Mouse (Mus musculus) embryonic facial prominence, embryonic 11.5 days (tissue): ENCODE measurements at regions not wholly inside any gene's neighbourhood (a gene's known extent, or its start where the extent isn't known, plus 50 kb on each side); places are given as distances from the start of the nearest gene placed in this dataset.

Source experiments
- ATAC-seq: fragments of 200-750 bp; cut with Nextera tagmentation; replicated peaks from 2 replicates; pipeline ENCODE4 v1.8.0; 2017; ENCODE audit warnings: low read depth; ENCODE audit not compliant: insufficient number of reproducible peaks, low FRiP score, low TSS enrichment
- DNase-seq: peaks from one replicate; pipeline ENCODE4 v3.0.0-alpha.2; 2015; ENCODE audit warnings: low spot score
- H3K27ac ChIP-seq: fragments of 300-500 bp; sonication (generic); replicated peaks from 2 replicates; pipeline ENCODE4 v1.5.1; 2014; ENCODE audit warnings: mild to moderate bottlenecking, low read depth, low read length, control low read depth
- H3K27me3 ChIP-seq: fragments of 300-500 bp; sonication (generic); 2 replicates; pipeline ENCODE4 v1.6.1; 2014; ENCODE audit warnings: mild to moderate bottlenecking, low read length, moderate library complexity, mixed read lengths; ENCODE audit not compliant: control insufficient read depth, insufficient read depth
- H3K36me3 ChIP-seq: fragments of 300-500 bp; sonication (generic); replicated peaks from 2 replicates; pipeline ENCODE4 v1.6.1; 2014; ENCODE audit warnings: low read depth, mild to moderate bottlenecking, low read length, moderate library complexity, mixed read lengths; ENCODE audit not compliant: control insufficient read depth, insufficient read depth
- H3K4me1 ChIP-seq: fragments of 300-500 bp; sonication (generic); 2 replicates; pipeline ENCODE4 v1.6.1; 2014; ENCODE audit warnings: low read length, mixed read lengths; ENCODE audit not compliant: control insufficient read depth, insufficient read depth
- H3K4me2 ChIP-seq: fragments of 300-500 bp; sonication (generic); 2 replicates; pipeline ENCODE4 v1.6.1; 2014; ENCODE audit warnings: low read depth, mild to moderate bottlenecking, control low read depth, low read length, moderate library complexity
- H3K4me3 ChIP-seq: fragments of 300-500 bp; sonication (generic); 2 replicates; pipeline ENCODE4 v1.5.1; 2014; ENCODE audit warnings: low read depth, low read length, control low read depth
- H3K9ac ChIP-seq: fragments of 300-500 bp; sonication (generic); replicated peaks from 2 replicates; pipeline ENCODE4 v1.6.1; 2014; ENCODE audit warnings: mild to moderate bottlenecking, control low read depth, low read length
- H3K9me3 ChIP-seq: fragments of 300-500 bp; sonication (generic); replicated peaks from 2 replicates; pipeline ENCODE4 v1.6.1; 2016; ENCODE audit warnings: mild to moderate bottlenecking, low read length, inconsistent platforms, mixed read lengths; ENCODE audit not compliant: control insufficient read depth
- WGBS: fragments of 180-500 bp; shearing (Covaris S2); extraction: QIAGEN DNeasy Blood & Tissue Kit; methylation state at CpG from one replicate; pipeline ENCODE4 v1.1.7; 2014; 5-methylcytosine and 5-hydroxymethylcytosine counted together

DNA sequence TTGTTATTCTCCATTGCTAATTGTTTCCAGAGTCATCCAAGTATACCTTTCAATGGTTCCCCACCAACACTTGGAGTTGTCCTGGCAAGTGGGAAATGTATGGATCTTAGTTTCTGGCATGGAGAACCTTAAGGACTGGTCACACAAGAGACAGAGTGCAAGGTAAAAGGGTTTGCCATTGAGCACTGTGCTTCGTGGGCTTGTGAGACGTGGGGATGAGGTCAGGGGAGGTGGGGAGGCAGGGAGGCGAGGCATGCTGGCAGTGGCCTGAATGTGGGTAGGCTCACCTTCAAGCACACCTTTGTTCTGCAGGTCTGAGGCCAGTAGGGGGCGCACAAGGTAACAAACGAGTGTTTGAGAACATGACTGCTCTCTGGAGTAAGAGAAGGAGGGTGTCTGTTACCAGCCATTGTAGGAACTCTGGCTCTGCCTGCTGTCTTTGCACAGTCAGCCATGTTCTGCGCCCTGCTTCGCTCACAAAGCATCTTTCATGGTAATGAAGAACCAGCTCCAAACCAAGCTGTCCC, 612.0 kb downstream of the Bcl11a start:
- ATAC-seq (no peak), DNase-seq (peak; percentile 74)
- H3K4me3 ChIP-seq, result no peak overlapping the region
- no peak overlapping the region for H3K9ac ChIP-seq
- no peak overlapping the region for H3K4me2 ChIP-seq
- H3K27ac ChIP-seq, result no peak overlapping the region
- 40% methylated on average over 7 of the region's 7 CpGs for WGBS
- no peaks in the 10 kb centered on the region for H3K9me3 ChIP-seq
- H3K4me1 ChIP-seq, result no peaks in the 10 kb centered on the region
- H3K36me3 ChIP-seq, result no peaks in the 10 kb centered on the region
- H3K27me3 ChIP-seq, result no peaks in the 10 kb centered on the region

DNA sequence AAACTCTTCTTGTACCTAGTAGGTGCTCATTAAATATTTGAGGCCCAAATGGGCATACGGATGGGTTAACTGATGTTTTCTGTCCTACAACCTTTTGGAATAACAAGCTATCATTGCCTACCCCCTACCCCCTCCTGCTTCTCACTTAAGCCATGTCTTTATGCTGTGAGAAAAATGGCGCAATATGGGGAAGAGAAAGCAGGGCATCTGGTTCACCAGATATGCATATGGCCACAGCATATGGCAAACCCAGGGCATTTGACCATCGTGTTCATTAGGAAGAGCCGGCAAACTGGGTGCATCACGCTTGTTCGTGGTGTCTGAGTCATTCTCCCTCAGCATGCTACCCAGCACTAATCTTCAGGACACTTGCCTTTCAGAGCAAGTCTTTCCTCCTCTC, 616.1 kb downstream of the Bcl11a start:
- Histone ChIP-seq H3K4me2 (no peak overlapping the region), H3K4me1 (no peaks in the 10 kb centered on the region), H3K9me3 (no peaks in the 10 kb centered on the region), H3K4me3 (no peak overlapping the region), H3K27me3 (no peaks in the 10 kb centered on the region), H3K36me3 (no peaks in the 10 kb centered on the region), H3K9ac (no peak overlapping the region), H3K27ac (no peak overlapping the region)
- ATAC-seq (no peak), DNase-seq (no peak)
- WGBS, result 88% methylated on average over 6 of the region's 6 CpGs

DNA sequence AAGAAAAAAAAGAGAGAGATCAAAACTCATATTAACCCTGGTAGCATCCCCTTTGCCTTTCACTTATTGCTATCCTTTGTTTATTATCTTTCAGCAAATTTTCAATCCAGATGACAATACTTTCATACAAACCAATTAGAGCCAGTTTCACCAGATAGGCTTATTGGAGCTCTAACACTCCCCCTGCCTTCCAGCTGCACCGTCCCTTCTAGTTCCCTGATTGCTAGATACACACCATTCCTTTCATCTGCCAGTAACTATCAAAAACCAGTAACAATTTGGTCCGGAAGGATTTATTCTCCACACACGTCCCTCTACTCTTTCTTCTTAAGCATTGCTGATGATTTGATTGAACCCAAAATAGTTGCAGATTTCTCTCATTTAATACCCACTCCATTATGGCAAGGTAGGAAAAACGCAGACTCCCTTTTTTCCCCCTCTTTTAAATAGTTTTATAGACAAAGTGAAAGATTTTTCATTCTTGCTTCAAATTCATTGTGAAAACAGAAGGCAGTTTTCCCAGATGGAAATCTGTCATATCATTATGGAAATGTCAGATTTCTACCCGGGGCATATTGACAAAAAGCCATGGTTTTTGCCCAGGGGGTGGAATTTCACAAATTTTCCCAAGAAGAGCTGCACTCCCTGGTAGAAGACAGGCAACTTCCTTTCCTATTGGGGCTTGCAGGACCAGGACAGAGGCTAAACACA, 617.3 kb downstream of the Bcl11a start:
- WGBS, result 45% methylated on average over 5 of the region's 5 CpGs
- no peak overlapping the region for H3K27ac ChIP-seq
- no peak overlapping the region for H3K4me2 ChIP-seq
- H3K36me3 ChIP-seq, result no peaks in the 10 kb centered on the region
- ATAC-seq, result no peak
- no peak overlapping the region for H3K4me3 ChIP-seq
- no peak for DNase-seq
- H3K9ac ChIP-seq, result no peak overlapping the region
- no peaks in the 10 kb centered on the region for H3K27me3 ChIP-seq
- H3K4me1 ChIP-seq, result no peaks in the 10 kb centered on the region
- no peaks in the 10 kb centered on the region for H3K9me3 ChIP-seq

DNA sequence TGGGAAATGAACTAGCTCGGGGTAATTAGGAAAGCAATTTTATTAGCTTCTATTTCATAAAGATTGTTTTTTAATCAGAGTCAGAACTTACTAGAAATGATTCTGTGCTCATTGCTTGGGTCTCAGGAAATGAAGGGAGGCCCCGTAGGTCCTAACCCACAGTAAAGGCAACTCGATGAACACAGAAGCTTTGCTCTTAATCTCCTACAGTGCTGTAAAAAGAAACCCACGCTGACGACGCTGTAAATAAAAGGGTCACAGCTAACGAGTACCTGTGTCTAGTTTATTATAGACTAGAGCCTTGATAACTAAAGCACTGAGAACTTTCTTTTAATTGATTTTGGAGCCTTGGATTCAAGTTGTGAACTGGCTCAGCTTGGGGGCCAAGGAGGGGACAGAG, 618.7 kb downstream of the Bcl11a start:
- WGBS, result 46% methylated on average over 7 of the region's 7 CpGs
- H3K4me3 ChIP-seq, result no peak overlapping the region
- no peak overlapping the region for H3K27ac ChIP-seq
- no peaks in the 10 kb centered on the region for H3K9me3 ChIP-seq
- DNase-seq, result no peak
- H3K9ac ChIP-seq, result no peak overlapping the region
- no peak for ATAC-seq
- H3K4me1 ChIP-seq, result no peaks in the 10 kb centered on the region
- H3K36me3 ChIP-seq, result no peaks in the 10 kb centered on the region
- no peaks in the 10 kb centered on the region for H3K27me3 ChIP-seq
- H3K4me2 ChIP-seq, result no peak overlapping the region

DNA sequence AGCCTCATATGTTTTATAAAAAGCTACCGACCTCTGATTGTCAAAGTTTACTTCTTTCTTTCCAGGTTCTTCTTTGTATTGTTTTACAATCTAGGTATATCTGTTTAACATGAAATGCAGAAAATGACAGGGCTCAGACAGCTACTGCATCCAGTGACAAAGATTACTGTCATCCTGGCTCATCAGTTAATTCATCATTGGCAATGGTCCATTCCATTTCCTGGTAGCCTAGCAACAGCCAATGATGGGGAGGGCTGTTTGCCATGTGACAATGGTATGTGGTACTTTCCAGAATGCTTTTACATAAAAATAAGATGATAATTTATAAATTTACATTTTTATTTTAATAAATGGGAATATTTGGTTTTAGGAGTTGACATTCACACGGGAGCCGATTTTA, 630.9 kb downstream of the Bcl11a start:
- no peaks in the 10 kb centered on the region for H3K27me3 ChIP-seq
- no peak overlapping the region for H3K4me3 ChIP-seq
- H3K4me2 ChIP-seq, result no peak overlapping the region
- DNase-seq (no peak), ATAC-seq (no peak)
- no peaks in the 10 kb centered on the region for H3K36me3 ChIP-seq
- H3K27ac ChIP-seq, result no peak overlapping the region
- WGBS, result 92% methylated on average over 3 of the region's 3 CpGs
- H3K9me3 ChIP-seq, result no peaks in the 10 kb centered on the region
- no peaks in the 10 kb centered on the region for H3K4me1 ChIP-seq
- no peak overlapping the region for H3K9ac ChIP-seq

DNA sequence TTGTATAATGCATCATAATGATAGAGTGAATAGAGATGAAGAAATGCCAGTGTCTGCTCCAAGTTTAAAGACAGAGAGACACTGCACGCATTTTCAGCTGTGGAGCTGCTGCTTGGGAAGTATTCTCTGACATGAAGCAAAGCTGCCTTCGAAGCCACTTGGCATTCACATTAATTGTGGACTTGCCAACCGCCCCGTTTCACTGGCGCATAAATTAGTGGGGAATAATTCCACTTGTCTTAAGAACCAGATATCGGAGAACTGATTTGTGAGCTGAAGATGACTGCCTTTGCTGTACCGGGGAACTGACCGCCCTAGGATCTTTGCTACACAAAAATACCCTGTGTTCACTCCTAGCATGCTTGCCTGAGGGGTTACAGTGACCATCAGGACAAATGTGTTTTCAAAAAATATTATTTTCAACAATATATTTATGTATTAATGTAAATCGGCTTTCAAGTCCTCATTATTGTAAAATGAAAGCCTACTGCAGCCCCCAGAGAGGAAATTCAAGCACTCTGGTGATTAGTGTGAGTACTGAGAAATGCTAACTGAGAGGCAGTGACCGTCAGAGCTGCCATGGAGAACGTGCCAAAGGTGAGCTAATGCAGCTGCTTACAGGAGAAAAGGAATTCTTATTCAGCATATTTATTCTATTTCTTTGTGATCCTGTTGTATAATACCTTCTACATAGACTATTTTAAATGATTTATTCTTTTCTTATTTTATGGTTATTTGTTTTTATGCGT, 638.9 kb downstream of the Bcl11a start:
- WGBS, result 78% methylated on average over 12 of the region's 12 CpGs
- no peak overlapping the region for H3K4me2 ChIP-seq
- DNase-seq (no peak), ATAC-seq (no peak)
- H3K27ac ChIP-seq, result no peak overlapping the region
- H3K4me1 ChIP-seq, result no peaks in the 10 kb centered on the region
- no peak overlapping the region for H3K9ac ChIP-seq
- no peak overlapping the region for H3K4me3 ChIP-seq
- H3K9me3 ChIP-seq, result no peaks in the 10 kb centered on the region
- no peaks in the 10 kb centered on the region for H3K36me3 ChIP-seq
- H3K27me3 ChIP-seq, result no peaks in the 10 kb centered on the region

DNA sequence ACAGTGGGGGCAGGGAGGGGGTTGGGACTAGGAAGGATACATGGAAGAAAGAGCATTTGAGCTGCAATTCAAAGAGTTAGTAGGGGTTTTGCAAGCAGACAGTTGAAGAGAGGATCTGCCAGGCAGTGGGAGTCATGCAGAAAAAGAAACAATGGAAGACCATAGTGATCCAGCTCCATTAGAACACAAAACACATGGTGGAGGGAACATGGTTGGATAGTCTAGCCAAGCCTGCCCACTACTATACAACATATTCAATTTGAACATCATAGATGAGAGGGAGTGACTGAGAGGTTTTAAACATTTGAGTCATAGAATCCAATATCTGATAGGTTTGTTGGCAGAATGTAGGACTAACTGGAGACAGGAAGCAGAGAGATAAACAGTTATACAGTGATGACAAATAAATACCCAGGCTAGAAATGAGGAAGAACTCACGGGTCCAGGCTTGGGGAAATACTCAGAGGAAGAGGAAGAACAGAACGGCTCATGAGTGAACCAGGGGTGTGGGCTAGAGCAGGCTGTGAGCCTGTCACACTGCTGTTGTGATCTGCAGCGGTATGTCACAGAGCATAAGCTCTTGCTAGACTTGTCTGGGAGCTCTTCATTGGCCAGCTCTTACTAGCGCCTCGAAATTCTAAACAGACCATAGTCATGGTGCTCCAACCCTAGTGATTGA, 646.5 kb downstream of the Bcl11a start:
- no peaks in the 10 kb centered on the region for H3K27me3 ChIP-seq
- WGBS, result 82% methylated on average over 5 of the region's 5 CpGs
- H3K4me3 ChIP-seq, result no peak overlapping the region
- ATAC-seq, result no peak
- H3K9me3 ChIP-seq, result no peaks in the 10 kb centered on the region
- no peak overlapping the region for H3K9ac ChIP-seq
- H3K4me2 ChIP-seq, result no peak overlapping the region
- no peak for DNase-seq
- no peaks in the 10 kb centered on the region for H3K4me1 ChIP-seq
- no peak overlapping the region for H3K27ac ChIP-seq
- no peaks in the 10 kb centered on the region for H3K36me3 ChIP-seq

DNA sequence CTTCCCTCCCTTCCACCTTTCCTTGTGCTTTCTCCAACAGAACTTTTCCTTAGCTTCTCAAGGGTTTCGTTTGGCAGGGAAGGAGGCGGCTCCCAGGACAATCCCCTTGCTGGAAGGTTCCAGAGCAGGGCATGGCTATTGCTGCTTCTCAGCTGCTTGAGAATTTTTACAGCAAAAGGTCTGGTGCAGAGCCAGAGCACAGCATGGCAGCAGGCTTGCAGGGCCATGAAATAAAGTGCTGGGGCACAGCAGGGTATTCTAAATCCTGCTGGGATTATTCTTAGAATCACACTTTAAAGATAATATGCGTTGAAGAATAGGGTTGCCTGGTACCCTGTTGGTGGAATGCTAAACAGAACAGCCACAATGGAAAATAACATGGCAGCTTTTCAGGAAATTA, 648.5 kb downstream of the Bcl11a start:
- H3K4me3 ChIP-seq, result no peak overlapping the region
- DNase-seq (no peak), ATAC-seq (no peak)
- no peak overlapping the region for H3K4me2 ChIP-seq
- no peaks in the 10 kb centered on the region for H3K9me3 ChIP-seq
- WGBS, result 49% methylated on average over 3 of the region's 3 CpGs
- H3K27me3 ChIP-seq, result no peaks in the 10 kb centered on the region
- H3K36me3 ChIP-seq, result no peaks in the 10 kb centered on the region
- H3K9ac ChIP-seq, result no peak overlapping the region
- H3K27ac ChIP-seq, result no peak overlapping the region
- H3K4me1 ChIP-seq, result no peaks in the 10 kb centered on the region
